Mouse (Mus musculus) lung, embryonic 16.5 days (tissue): ENCODE measurements around the gene Vps33a. TPM values are rescaled to one million over a fixed set of nuclear protein-coding genes. Genes with fewer than 3 reads are reported as not detected.
A peak's percentile ranks its signal among the peaks of the same experiment; 100 is the strongest.

Experiments used
- ATAC-seq: fragments of 200-750 bp; cut with Nextera tagmentation; 2 replicates; pipeline ENCODE4 v1.8.0; 2017; ENCODE audit warnings: low read depth, mild to moderate bottlenecking, moderate library complexity
- H3K27ac ChIP-seq: fragments of 300-500 bp; sonication (generic); 2 replicates; pipeline ENCODE4 v1.5.1; 2014; ENCODE audit warnings: mild to moderate bottlenecking, control low read depth, low read length
- H3K27me3 ChIP-seq: fragments of 300-500 bp; sonication (generic); 2 replicates; pipeline ENCODE4 v1.6.1; 2014; ENCODE audit warnings: low read depth, low read length, mixed read lengths; ENCODE audit not compliant: control insufficient read depth, insufficient read depth
- H3K36me3 ChIP-seq: fragments of 300-500 bp; sonication (generic); 2 replicates; pipeline ENCODE4 v1.6.1; 2014; ENCODE audit warnings: low read length; ENCODE audit not compliant: control insufficient read depth, insufficient read depth
- H3K4me1 ChIP-seq: fragments of 300-500 bp; sonication (generic); replicated peaks from 2 replicates; pipeline ENCODE4 v1.6.1; 2014; ENCODE audit warnings: low read length, mixed read lengths; ENCODE audit not compliant: control insufficient read depth, insufficient read depth
- H3K4me2 ChIP-seq: fragments of 300-500 bp; sonication (generic); 2 replicates; pipeline ENCODE4 v1.6.1; 2014; ENCODE audit warnings: low read depth, low read length, control low read depth
- H3K4me3 ChIP-seq: fragments of 300-500 bp; sonication (generic); 2 replicates; pipeline ENCODE4 v1.5.1; 2014; ENCODE audit warnings: mild to moderate bottlenecking, low read length, control low read depth
- H3K9ac ChIP-seq: fragments of 300-500 bp; sonication (generic); 2 replicates; pipeline ENCODE4 v1.6.1; 2014; ENCODE audit warnings: low read length, control low read depth
- H3K9me3 ChIP-seq: fragments of 300-500 bp; sonication (generic); 2 replicates; pipeline ENCODE4 v1.6.1; 2016; ENCODE audit warnings: low read length; ENCODE audit not compliant: control insufficient read depth
- WGBS: fragments of 180-500 bp; shearing (Covaris S2); extraction: QIAGEN DNeasy Blood & Tissue Kit; methylation state at CpG from one replicate; pipeline ENCODE4 v1.1.7; 2014; 5-methylcytosine and 5-hydroxymethylcytosine counted together
- polyA plus RNA-seq: library from polyadenylated mRNA; unstranded; fragments of >200 nt; fragmentation: Nextera tagmentation; extraction: Ambion mirVana; gene quantifications from 2 replicates; pipeline ENCODE4 v1.2.1, GENCODE M21; 2015

Gene Vps33a
- 23.7 and 26.9 TPM in 2 replicates for polyA plus RNA-seq

GRCm38 (mm10) chr5:123572357-123573186 lies at the start of gene Vps33a:
Gene Vps33a (minus strand): TSS chr5:123573038.
- ATAC-seq, result peak; percentile 97
- Histone ChIP-seq H3K27me3 (no peaks in the 10 kb centered on the region), H3K4me2 (peak within 1 kb of the TSS; percentile 96), H3K9me3 (no peaks in the 10 kb centered on the region), H3K4me1 (peaks cover 6% of the 10 kb centered on the region; the same call in 1 of the 2 replicates), H3K36me3 (peaks cover 7% of the 10 kb centered on the region), H3K4me3 (peak within 1 kb of the TSS; percentile 92), H3K9ac (peak within 1 kb of the TSS; percentile 86), H3K27ac (peak within 1 kb of the TSS; percentile 65)
- WGBS, result under 1% methylated on average over 54 of the region's 54 CpGs

GRCm38 (mm10) chr5:123622421-123622820 lies 49.6 kb upstream of the Vps33a start:
- ATAC-seq, result no peak
- no peaks in the 10 kb centered on the region for H3K4me1 ChIP-seq
- H3K9ac ChIP-seq, result no peak overlapping the region
- peaks cover 14% of the 10 kb centered on the region for H3K36me3 ChIP-seq
- no peaks in the 10 kb centered on the region for H3K27me3 ChIP-seq
- H3K27ac ChIP-seq, result no peak overlapping the region
- H3K9me3 ChIP-seq, result no peaks in the 10 kb centered on the region
- 82% methylated on average over 13 of the region's 13 CpGs for WGBS
- H3K4me2 ChIP-seq, result no peak overlapping the region
- H3K4me3 ChIP-seq, result no peak overlapping the region

- no peak overlapping the region for H3K4me3 ChIP-seq
- no peak overlapping the region for H3K27ac ChIP-seq
- peaks cover 26% of the 10 kb centered on the region for H3K36me3 ChIP-seq
- H3K4me1 ChIP-seq, result no peaks in the 10 kb centered on the region
- H3K9ac ChIP-seq, result no peak overlapping the region
- no peak for ATAC-seq
- no peaks in the 10 kb centered on the region for H3K9me3 ChIP-seq
- no peak overlapping the region for H3K4me2 ChIP-seq
- no peaks in the 10 kb centered on the region for H3K27me3 ChIP-seq
- 78% methylated on average over 2 of the region's 2 CpGs for WGBS
Observed at GRCm38 (mm10) chr5:123618558-123618957, 45.7 kb upstream of the Vps33a start.

GRCm38 (mm10) chr5:123614246-123614645 lies 41.4 kb upstream of the Vps33a start:
- ATAC-seq, result no peak
- Histone ChIP-seq H3K9ac (no peak overlapping the region), H3K4me1 (no peaks in the 10 kb centered on the region), H3K4me3 (no peak overlapping the region), H3K27ac (no peak overlapping the region), H3K4me2 (no peak overlapping the region), H3K9me3 (no peaks in the 10 kb centered on the region), H3K27me3 (no peaks in the 10 kb centered on the region), H3K36me3 (peaks cover 23% of the 10 kb centered on the region)
- WGBS, result 85% methylated on average over 24 of the region's 24 CpGs

GRCm38 (mm10) chr5:123609843-123610242 lies 37.0 kb upstream of the Vps33a start:
- peaks cover 25% of the 10 kb centered on the region for H3K36me3 ChIP-seq
- no peaks in the 10 kb centered on the region for H3K4me1 ChIP-seq
- ATAC-seq, result peak; percentile 68; the same call in 1 of the 2 replicates
- H3K9ac ChIP-seq, result no peak overlapping the region
- WGBS, result 30% methylated on average over 4 of the region's 4 CpGs
- H3K4me3 ChIP-seq, result no peak overlapping the region
- H3K27ac ChIP-seq, result no peak overlapping the region
- no peaks in the 10 kb centered on the region for H3K9me3 ChIP-seq
- H3K27me3 ChIP-seq, result no peaks in the 10 kb centered on the region
- no peak overlapping the region for H3K4me2 ChIP-seq

GRCm38 (mm10) chr5:123609416-123609815 lies 36.6 kb upstream of the Vps33a start:
- Histone ChIP-seq H3K4me1 (no peaks in the 10 kb centered on the region), H3K9me3 (no peaks in the 10 kb centered on the region), H3K27me3 (no peaks in the 10 kb centered on the region), H3K4me2 (no peak overlapping the region), H3K4me3 (no peak overlapping the region), H3K36me3 (peaks cover 21% of the 10 kb centered on the region), H3K27ac (no peak overlapping the region), H3K9ac (no peak overlapping the region)
- WGBS, result 92% methylated on average over 7 of the region's 7 CpGs
- ATAC-seq, result no peak

- H3K36me3 ChIP-seq, result peaks cover 12% of the 10 kb centered on the region
Observed at GRCm38 (mm10) chr5:123607211-123607669, 34.4 kb upstream of the Vps33a start.

GRCm38 (mm10) chr5:123603496-123603895 lies 30.7 kb upstream of the Vps33a start:
- no peak overlapping the region for H3K4me2 ChIP-seq
- no peaks in the 10 kb centered on the region for H3K27me3 ChIP-seq
- H3K9ac ChIP-seq, result no peak overlapping the region
- WGBS, result 44% methylated on average over 11 of the region's 11 CpGs
- no peak for ATAC-seq
- peaks cover 8% of the 10 kb centered on the region for H3K36me3 ChIP-seq
- no peak overlapping the region for H3K4me3 ChIP-seq
- no peaks in the 10 kb centered on the region for H3K9me3 ChIP-seq
- no peaks in the 10 kb centered on the region for H3K4me1 ChIP-seq
- H3K27ac ChIP-seq, result no peak overlapping the region

More at GRCm38 (mm10) chr5:123607211-123607669, 34.4 kb upstream of the Vps33a start:
- Histone ChIP-seq H3K9ac (no peak overlapping the region), H3K4me2 (no peak overlapping the region), H3K9me3 (no peaks in the 10 kb centered on the region), H3K4me1 (no peaks in the 10 kb centered on the region), H3K27me3 (no peaks in the 10 kb centered on the region), H3K4me3 (no peak overlapping the region), H3K27ac (peak overlapping the region; percentile 63)
- peak; percentile 77 for ATAC-seq
- 46% methylated on average over 3 of the region's 3 CpGs for WGBS

GRCm38 (mm10) chr5:123602174-123602573 lies 29.3 kb upstream of the Vps33a start:
- Histone ChIP-seq H3K36me3 (peaks cover 4% of the 10 kb centered on the region; the same call in 1 of the 2 replicates), H3K4me1 (no peaks in the 10 kb centered on the region), H3K27me3 (no peaks in the 10 kb centered on the region), H3K9ac (no peak overlapping the region), H3K4me2 (no peak overlapping the region), H3K4me3 (no peak overlapping the region), H3K9me3 (no peaks in the 10 kb centered on the region), H3K27ac (0 out of 2 replicates have a peak overlapping the region, but pooled peaks have one; percentile 0)
- WGBS, result 79% methylated on average over 6 of the region's 6 CpGs
- peak; percentile 20; the same call in 1 of the 2 replicates for ATAC-seq
